Mouse (Mus musculus): ENCODE data around the gene Auh.

- TF ChIP-seq CTCF (IDR thresholded peaks at IDR 0.05; ENCODE audit: low read depth, low read length) (no peak), POLR2A (IDR thresholded peaks at IDR 0.05; ENCODE audit: extremely low read depth, insufficient read depth, low read length) (no peak)
Observed at GRCm38 (mm10) chr13:52903767-52904166, 25.7 kb downstream of the Auh start.

All from liver, adult 2 months (tissue).